Mouse (Mus musculus): ENCODE measurements around the gene Zfp346. TPM values are rescaled to one million over a fixed set of nuclear protein-coding genes. Genes with fewer than 3 reads are reported as not detected.
A peak's percentile ranks its signal among the peaks of the same experiment; 100 is the strongest.
"Not testable (repeated sequence)": the region's sequence is repeated elsewhere in the genome, so short reads cannot be mapped to it uniquely, and the experiment has no call there.

The Zfp346 gene
- polyA plus RNA-seq (2012; ENCODE audit: insufficient read depth, insufficient read length, missing spikeins): 11.5 and 14.6 TPM in 2 replicates

DNA sequence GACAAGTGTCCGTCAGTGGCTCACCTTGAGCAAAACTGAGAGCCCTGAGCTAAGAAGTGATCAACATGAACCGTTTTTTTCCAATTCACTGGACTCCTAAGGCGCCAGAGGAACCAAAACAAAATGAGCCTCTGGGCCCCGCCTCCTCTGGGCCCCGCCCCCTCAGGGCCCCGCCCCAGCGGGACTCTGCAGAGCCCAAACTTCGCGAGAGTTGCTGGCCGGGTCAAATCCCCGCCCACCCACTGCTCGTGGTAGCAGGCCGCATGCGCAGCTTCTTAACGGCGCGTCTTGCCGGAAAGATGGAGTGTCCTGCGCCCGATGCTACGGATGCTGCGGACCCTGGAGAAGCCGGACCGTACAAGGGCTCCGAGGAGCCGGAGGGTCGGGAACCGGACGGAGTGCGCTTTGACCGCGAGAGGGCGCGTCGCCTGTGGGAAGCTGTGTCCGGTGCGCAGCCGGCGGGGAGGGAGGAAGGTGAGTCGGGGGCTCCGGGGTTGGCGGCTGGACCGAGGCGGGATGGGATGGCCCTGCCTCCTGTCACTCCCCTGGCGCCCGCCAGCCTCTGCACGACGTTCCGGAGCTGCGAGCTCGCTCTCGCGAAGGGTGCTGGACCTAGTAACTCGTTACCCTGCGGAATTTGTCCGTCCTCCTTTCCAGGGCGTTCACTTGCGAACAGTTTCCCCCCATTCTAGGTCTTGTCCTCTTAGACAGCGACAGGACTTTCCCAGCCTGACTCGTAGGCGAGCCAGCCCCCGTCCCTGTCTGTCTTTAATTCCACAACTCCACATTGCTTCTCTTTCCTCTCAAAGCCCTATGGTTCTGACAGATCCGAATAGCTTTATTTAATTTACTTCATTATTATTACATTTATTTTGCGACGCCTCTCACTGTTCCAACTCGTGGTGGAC lies at the start of gene Zfp346:
Gene Zfp346, plus strand, starts transcription at position 267 of the 908 bp plus-strand sequence.
- Histone ChIP-seq H3K4me3 (ENCODE audit: insufficient read depth, low read length) (peak within 1 kb of the TSS; percentile 94), H3K27ac (ENCODE audit: insufficient read depth, low read depth, low read length) (peak within 1 kb of the TSS; percentile 56), H3K4me1 (ENCODE audit: control insufficient read depth, insufficient read depth, low read length) (peaks cover 29% of the 10 kb centered on the region)
- TF ChIP-seq CTCF (IDR thresholded peaks at IDR 0.05; ENCODE audit: low read depth, low read length) (no peak), POLR2A (IDR thresholded peaks at IDR 0.05; ENCODE audit: borderline replicate concordance, low read depth, low read length) (no peak)

DNA sequence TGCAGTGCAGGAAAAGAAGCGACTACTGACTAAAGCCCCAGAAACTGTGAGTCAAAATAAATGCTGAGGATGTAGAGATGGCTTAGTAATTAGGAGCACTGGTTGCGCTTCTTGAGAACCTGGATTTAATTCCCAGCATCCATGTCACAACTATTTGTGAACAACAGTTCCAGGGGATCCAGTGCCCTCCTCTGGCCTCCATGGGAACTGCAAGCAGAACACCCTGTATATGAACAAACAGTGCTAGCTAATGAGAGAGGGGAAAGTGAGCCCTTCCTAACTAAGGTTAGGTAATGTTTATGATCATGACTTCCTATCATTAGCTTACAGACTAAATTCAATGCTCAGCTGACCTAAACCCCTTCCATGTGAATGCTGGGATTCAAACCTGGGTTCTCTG lies 47.1 kb upstream of the Zfp346 start:
- H3K27ac ChIP-seq (ENCODE audit: insufficient read depth, low read depth, low read length): no peak overlapping the region
- peaks cover 8% of the 10 kb centered on the region for H3K4me1 ChIP-seq (ENCODE audit: control insufficient read depth, insufficient read depth, low read length)
- H3K4me3 ChIP-seq (ENCODE audit: insufficient read depth, low read length): no peak overlapping the region
- peak; percentile 23; the same call in 1 of the 2 replicates for TF ChIP-seq CTCF (IDR thresholded peaks at IDR 0.05; ENCODE audit: low read depth, low read length)
- TF ChIP-seq POLR2A (IDR thresholded peaks at IDR 0.05; ENCODE audit: borderline replicate concordance, low read depth, low read length): no peak

DNA sequence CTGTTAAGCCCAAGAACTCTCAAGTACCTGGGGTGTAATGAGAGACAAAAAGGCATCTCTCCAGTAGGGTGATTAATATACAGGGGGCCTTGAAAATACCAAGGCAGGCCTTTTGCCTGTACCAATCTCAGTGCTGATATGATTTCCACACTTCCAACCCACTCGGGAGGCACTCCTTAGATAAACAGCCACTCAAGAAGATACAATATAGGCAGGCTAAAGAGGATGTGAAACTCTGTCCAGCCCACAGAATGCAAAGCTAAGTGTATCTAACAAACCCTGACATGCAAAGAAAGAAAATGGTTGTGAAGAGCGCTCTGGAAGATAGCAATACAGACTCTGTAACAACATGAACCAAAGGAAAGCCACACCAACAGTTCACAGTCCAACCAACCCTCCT lies 41.8 kb upstream of the Zfp346 start:
- Histone ChIP-seq H3K4me3 (ENCODE audit: insufficient read depth, low read length) (no peak overlapping the region), H3K27ac (ENCODE audit: insufficient read depth, low read depth, low read length) (no peak overlapping the region), H3K4me1 (ENCODE audit: control insufficient read depth, insufficient read depth, low read length) (peaks cover 20% of the 10 kb centered on the region)
- TF ChIP-seq CTCF (IDR thresholded peaks at IDR 0.05; ENCODE audit: low read depth, low read length): no peak
- TF ChIP-seq POLR2A (IDR thresholded peaks at IDR 0.05; ENCODE audit: borderline replicate concordance, low read depth, low read length): no peak

DNA sequence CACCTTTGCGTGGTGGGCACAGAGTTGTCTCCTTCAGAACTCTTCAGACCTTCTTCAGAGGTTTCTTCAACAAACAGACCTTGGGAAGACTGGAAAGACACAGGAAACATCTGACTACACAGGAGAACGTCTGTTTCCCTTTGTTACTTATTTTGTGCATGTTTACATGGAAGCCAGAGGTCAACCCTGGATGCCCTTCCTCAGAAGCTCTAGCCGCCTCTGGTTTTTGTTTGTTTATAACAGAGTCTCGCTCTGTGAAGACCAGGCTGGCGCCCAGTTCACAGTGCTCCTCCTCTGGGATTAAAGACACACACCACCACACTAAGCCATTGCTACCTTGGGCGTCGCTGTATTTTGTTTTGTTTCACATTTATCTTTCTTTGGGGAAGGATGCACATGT lies 35.4 kb upstream of the Zfp346 start:
- Histone ChIP-seq H3K27ac (ENCODE audit: insufficient read depth, low read depth, low read length) (no peak overlapping the region), H3K4me1 (ENCODE audit: control insufficient read depth, insufficient read depth, low read length) (peaks cover 10% of the 10 kb centered on the region), H3K4me3 (ENCODE audit: insufficient read depth, low read length) (no peak overlapping the region)
- TF ChIP-seq CTCF (IDR thresholded peaks at IDR 0.05; ENCODE audit: low read depth, low read length): no peak
- no peak for TF ChIP-seq POLR2A (IDR thresholded peaks at IDR 0.05; ENCODE audit: borderline replicate concordance, low read depth, low read length)

DNA sequence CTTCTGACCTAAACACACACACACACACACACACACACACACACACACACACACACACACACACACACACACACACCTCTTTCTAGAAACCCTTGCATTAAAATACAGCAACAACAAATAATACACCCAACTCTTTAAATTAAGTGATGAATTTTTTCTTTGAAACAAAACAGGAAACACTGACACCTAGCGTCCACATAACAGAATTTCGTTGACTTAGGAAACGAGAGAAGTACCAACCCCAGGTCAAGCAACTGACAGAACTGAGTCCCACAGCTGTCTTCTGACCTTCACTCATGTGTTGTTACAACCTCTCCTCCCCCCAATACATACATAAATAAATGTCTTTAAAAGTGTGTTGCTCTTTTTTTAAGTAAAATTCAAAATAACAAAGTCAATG lies 33.8 kb upstream of the Zfp346 start:
- no peak for TF ChIP-seq POLR2A (IDR thresholded peaks at IDR 0.05; ENCODE audit: borderline replicate concordance, low read depth, low read length)
- TF ChIP-seq CTCF (IDR thresholded peaks at IDR 0.05; ENCODE audit: low read depth, low read length): no peak
- Histone ChIP-seq H3K4me1 (ENCODE audit: control insufficient read depth, insufficient read depth, low read length) (peaks cover 10% of the 10 kb centered on the region), H3K27ac (ENCODE audit: insufficient read depth, low read depth, low read length) (no peak overlapping the region), H3K4me3 (ENCODE audit: insufficient read depth, low read length) (no peak overlapping the region)

DNA sequence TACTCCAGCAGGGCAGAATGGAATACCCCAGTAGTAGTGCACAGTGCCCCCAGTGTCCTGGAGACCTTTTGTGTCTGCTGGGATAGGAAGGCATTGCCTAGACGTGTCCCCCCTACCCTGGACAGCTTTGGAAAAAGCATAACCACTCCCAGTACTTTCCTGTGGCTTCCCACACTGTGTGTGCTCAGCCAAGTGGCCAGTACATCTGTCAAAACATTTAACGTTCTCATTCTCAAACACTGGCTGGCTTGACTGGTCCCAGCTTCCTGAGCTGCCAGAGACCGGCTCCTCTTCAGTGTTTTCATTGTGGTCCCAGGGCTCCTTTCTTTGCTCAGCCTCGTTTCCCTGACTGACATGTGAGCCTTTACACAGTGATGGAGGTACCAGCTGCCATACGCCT lies 29.5 kb upstream of the Zfp346 start:
- Histone ChIP-seq H3K27ac (ENCODE audit: insufficient read depth, low read depth, low read length) (no peak overlapping the region), H3K4me1 (ENCODE audit: control insufficient read depth, insufficient read depth, low read length) (no peaks in the 10 kb centered on the region), H3K4me3 (ENCODE audit: insufficient read depth, low read length) (no peak overlapping the region)
- TF ChIP-seq POLR2A (IDR thresholded peaks at IDR 0.05; ENCODE audit: borderline replicate concordance, low read depth, low read length): no peak
- no peak for TF ChIP-seq CTCF (IDR thresholded peaks at IDR 0.05; ENCODE audit: low read depth, low read length)

DNA sequence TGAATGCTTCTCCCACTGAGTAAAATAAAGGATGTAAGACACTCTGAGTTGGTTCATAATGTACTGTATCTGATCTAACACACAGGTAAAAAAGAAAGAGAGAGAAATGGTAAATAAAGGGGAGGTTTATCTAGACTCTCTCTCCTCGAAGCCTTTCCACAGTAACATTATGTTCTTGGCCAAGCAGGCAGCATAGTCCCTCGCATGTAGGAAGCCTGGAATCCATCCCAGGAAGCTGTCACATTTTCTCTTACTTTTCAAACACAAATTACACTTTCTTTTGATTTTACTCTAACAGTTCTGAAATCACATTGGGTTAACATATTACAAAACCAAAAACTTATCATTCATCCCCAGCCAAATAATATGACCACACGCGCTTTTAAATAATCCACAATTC lies 12.5 kb upstream of the Zfp346 start:
- Histone ChIP-seq H3K4me3 (ENCODE audit: insufficient read depth, low read length) (no peak overlapping the region), H3K4me1 (ENCODE audit: control insufficient read depth, insufficient read depth, low read length) (no peaks in the 10 kb centered on the region), H3K27ac (ENCODE audit: insufficient read depth, low read depth, low read length) (no peak overlapping the region)
- TF ChIP-seq POLR2A (IDR thresholded peaks at IDR 0.05; ENCODE audit: borderline replicate concordance, low read depth, low read length) (no peak), CTCF (IDR thresholded peaks at IDR 0.05; ENCODE audit: low read depth, low read length) (no peak)

DNA sequence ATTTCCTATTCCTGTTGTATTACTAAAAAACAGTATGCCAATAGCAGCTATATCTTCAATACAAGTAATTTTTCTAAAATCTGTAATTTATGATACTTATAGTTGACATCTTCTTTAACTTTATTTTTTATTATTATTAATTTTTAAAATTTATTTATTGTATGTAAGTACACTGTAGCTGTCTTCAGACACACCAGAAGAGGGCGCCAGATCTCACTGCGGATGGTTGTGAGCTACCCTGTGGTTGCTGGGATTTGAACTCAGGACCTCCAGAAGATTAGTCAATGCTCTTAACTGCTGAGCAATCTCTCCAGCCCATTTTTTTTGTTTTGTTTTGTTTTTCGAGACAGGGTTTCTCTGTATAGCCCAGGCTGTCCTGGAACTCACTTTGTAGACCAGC lies 7.3 kb upstream of the Zfp346 start:
- H3K4me1 ChIP-seq (ENCODE audit: control insufficient read depth, insufficient read depth, low read length); H3K4me3 ChIP-seq (ENCODE audit: insufficient read depth, low read length); H3K27ac ChIP-seq (ENCODE audit: insufficient read depth, low read depth, low read length): not testable (repeated sequence)
- 0 out of 2 replicates have a peak, but pooled peaks have one; percentile 14 for TF ChIP-seq CTCF (IDR thresholded peaks at IDR 0.05; ENCODE audit: low read depth, low read length)

DNA sequence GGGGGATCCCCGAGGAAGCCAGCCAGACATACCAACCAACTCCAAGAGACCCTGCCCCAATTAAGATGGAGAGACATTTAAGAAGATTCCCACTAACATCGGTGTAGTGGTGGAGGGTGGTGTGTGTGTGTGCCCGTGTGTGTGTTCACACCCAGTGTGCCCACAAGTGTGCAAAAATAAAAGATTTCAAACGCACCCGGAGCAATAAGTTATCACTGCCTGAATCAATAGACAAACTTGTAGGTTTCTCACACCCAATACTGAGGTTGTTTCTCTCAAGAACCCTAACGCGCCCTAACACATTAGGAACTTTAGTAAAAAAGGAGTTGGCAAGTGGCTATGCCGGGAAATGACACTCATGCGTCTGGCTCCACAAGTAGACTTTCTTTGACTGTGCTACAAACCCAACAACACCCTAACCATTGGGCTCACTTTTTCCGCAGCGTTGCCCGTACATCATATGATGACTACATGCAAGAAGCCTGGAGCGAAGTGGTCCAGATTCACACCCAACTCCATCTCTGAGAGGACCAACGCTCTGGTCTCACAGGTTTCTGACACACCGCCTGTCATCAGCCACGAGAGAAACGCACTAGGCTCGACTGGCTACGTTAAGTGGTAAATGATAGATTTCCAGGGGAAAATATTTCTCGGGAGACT lies 5.9 kb upstream of the Zfp346 start:
- TF ChIP-seq CTCF (IDR thresholded peaks at IDR 0.05; ENCODE audit: low read depth, low read length) (no peak), POLR2A (IDR thresholded peaks at IDR 0.05; ENCODE audit: borderline replicate concordance, low read depth, low read length) (no peak)
- Histone ChIP-seq H3K27ac (ENCODE audit: insufficient read depth, low read depth, low read length) (peak overlapping the region; percentile 68), H3K4me1 (ENCODE audit: control insufficient read depth, insufficient read depth, low read length) (no peaks in the 10 kb centered on the region), H3K4me3 (ENCODE audit: insufficient read depth, low read length) (peak overlapping the region; percentile 64)

All from bone marrow macrophage, adult 2 months (primary cell).